In the genomic region with DNA sequence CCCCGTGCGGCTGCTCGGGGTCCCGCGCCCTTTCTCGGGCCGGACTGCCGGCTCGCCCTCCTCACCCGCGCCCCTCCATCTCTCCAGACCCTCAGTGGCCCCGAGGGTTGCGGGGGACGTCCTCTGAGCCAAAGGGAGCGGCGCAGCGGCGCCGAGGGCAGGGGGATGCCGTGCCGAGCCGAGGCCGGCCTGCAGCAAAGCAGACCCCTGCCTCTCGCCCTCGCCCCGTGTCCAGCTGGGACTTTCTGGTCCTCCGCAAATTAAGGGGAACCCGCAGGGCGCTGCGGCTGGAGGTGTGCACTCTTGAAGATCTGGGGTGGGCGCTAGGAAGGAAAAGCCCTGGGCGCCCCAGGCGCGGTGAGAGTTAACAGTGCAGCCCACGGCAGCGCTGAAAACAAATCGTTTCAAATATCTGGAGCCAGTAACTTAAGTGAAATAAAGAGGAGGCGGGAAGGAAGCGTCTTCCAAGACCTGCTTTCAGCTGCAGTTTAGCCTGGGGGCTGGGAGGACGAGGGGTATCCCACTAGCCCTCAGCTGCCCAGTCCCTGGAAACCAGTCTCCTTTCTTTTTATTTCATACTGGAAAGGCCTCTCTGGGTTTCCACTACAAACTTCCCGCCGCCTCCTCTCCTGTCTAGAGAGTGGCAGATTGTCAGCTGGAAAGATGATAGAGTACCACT, we compare ENCODE assay signal across 7 mouse cellular contexts. TPM values are rescaled to one million over a fixed set of nuclear protein-coding genes. Genes with fewer than 3 reads are reported as not detected.
DNase-seq lines count a peak whose midpoint lies in the region; ATAC-seq and TF ChIP-seq lines count a peak whose summit lies in the region.

No protein-coding gene starts in this region.

- H3K36me3 ChIP-seq in spleen, adult 2 months (ENCODE audit: control insufficient read depth, insufficient read depth, low read length), result peaks cover 1% of the 10 kb centered on the region; the same call in 1 of the 2 replicates
- 0 out of 2 replicates have a peak, but pooled peaks cover 4% of the 10 kb centered on the region for H3K36me3 ChIP-seq in embryonic facial prominence, embryonic 14.5 days (ENCODE audit: control insufficient read depth, insufficient read depth, low read length)
- H3K36me3 ChIP-seq in midbrain, embryonic 12.5 days, result no peaks in the 10 kb centered on the region
- H3K36me3 ChIP-seq in thymus, adult 2 months (ENCODE audit: control insufficient read depth, insufficient read depth, low read length), result no peaks in the 10 kb centered on the region

- no peak for TF ChIP-seq POLR2A in spleen, adult 2 months (IDR thresholded peaks at IDR 0.05; ENCODE audit: low read depth, low read length)
- TF ChIP-seq POLR2A in thymus, adult 2 months (IDR thresholded peaks at IDR 0.05; ENCODE audit: control insufficient read depth, extremely low read depth, insufficient read depth, low read length, poor library complexity), result 0 out of 2 replicates have a peak, but pooled peaks have one; percentile 15

- peak overlapping the region; percentile 90 for H3K4me2 ChIP-seq in embryonic facial prominence, embryonic 14.5 days (ENCODE audit: low read depth, low read length)
- H3K4me2 ChIP-seq in midbrain, embryonic 12.5 days (replicated peaks), result peak overlapping the region; percentile 83

- peaks cover 3% of the 10 kb centered on the region; the same call in 1 of the 2 replicates for H3K27me3 ChIP-seq in spleen, adult 2 months (ENCODE audit: control insufficient read depth, insufficient read depth, low read length)
- no peaks in the 10 kb centered on the region for H3K27me3 ChIP-seq in embryonic facial prominence, embryonic 14.5 days (replicated peaks; ENCODE audit: control insufficient read depth, insufficient read depth, low read length)
- no peaks in the 10 kb centered on the region for H3K27me3 ChIP-seq in midbrain, embryonic 12.5 days
- no peaks in the 10 kb centered on the region for H3K27me3 ChIP-seq in thymus, adult 2 months (ENCODE audit: control insufficient read depth, insufficient read depth, low read length)

- TF ChIP-seq CTCF in spleen, adult 2 months (IDR thresholded peaks at IDR 0.05; ENCODE audit: extremely low read depth, insufficient read depth, insufficient read length, insufficient replicate concordance), result no peak
- 0 out of 2 replicates have a peak, but pooled peaks have one; percentile 9 for TF ChIP-seq CTCF in thymus, adult 2 months (IDR thresholded peaks at IDR 0.05; ENCODE audit: borderline replicate concordance, control insufficient read depth, extremely low read depth, insufficient read depth, low read length, poor library complexity)

- peak overlapping the region; percentile 66 for H3K4me3 ChIP-seq in spleen, adult 2 months (ENCODE audit: extremely low read depth, insufficient read depth, insufficient read length)
- H3K4me3 ChIP-seq in embryonic facial prominence, embryonic 14.5 days (ENCODE audit: low read depth, low read length), result peak overlapping the region; percentile 87
- peak overlapping the region; percentile 87 for H3K4me3 ChIP-seq in midbrain, embryonic 12.5 days
- H3K4me3 ChIP-seq in thymus, adult 2 months (ENCODE audit: control insufficient read depth, insufficient read depth, low read length), result peak overlapping the region; percentile 62

- no peak for DNase-seq in spleen, adult 2 months (ENCODE audit: low read depth in 1 of 2, low spot score in 2 of 2)
- DNase-seq in spleen, postnatal 36 days (ENCODE audit: low spot score in 2 of 2), result no peak
- DNase-seq in embryonic facial prominence, embryonic 14.5 days (ENCODE audit: low spot score), result peak; percentile 87
- DNase-seq in heart, postnatal 14 days, result peak; percentile 19 to 23
- peak; percentile 31 to 45 for DNase-seq in left cerebral cortex, postnatal 14 days (ENCODE audit: low spot score in 2 of 2)
- peak; percentile 22 for DNase-seq in thymus, adult 2 months

- peaks cover 20% of the 10 kb centered on the region for H3K4me1 ChIP-seq in spleen, adult 2 months (ENCODE audit: control insufficient read depth, insufficient read depth, insufficient read length)
- H3K4me1 ChIP-seq in embryonic facial prominence, embryonic 14.5 days (ENCODE audit: control insufficient read depth, insufficient read depth, low read length), result peaks cover 36% of the 10 kb centered on the region
- peaks cover 45% of the 10 kb centered on the region for H3K4me1 ChIP-seq in midbrain, embryonic 12.5 days
- H3K4me1 ChIP-seq in thymus, adult 2 months (replicated peaks; ENCODE audit: control insufficient read depth, insufficient read depth, low read length), result peaks cover 15% of the 10 kb centered on the region

- WGBS in spleen, adult 2 months, result 4% methylated on average over 42 of the region's 42 CpGs
- under 1% methylated on average over 27 of the region's 42 CpGs for WGBS in embryonic facial prominence, embryonic 14.5 days
- WGBS in midbrain, embryonic 12.5 days, result 2% methylated on average over 41 of the region's 42 CpGs
- WGBS in thymus, adult 2 months, result 3% methylated on average over 42 of the region's 42 CpGs

- peak; percentile 42 for ATAC-seq in embryonic facial prominence, embryonic 14.5 days (ENCODE audit: low read depth)
- peak; percentile 64 for ATAC-seq in midbrain, embryonic 12.5 days (ENCODE audit: low FRiP score, low read depth)

- intact Hi-C loops in heart, postnatal 14 days (cut with DNase I), result loop anchor here (10.0 kb wide), 1 partner anchor 233 kb away; no protein-coding TSS in a partner anchor
- intact Hi-C loops in left cerebral cortex, postnatal 14 days (cut with DNase I), result loop anchor here (2.0 to 10.0 kb wide), 4 partner anchors 137 to 443 kb away; no protein-coding TSS in a partner anchor

- H3K27ac ChIP-seq in spleen, adult 2 months (ENCODE audit: insufficient read depth, low read length), result no peak overlapping the region
- H3K27ac ChIP-seq in embryonic facial prominence, embryonic 14.5 days (replicated peaks; ENCODE audit: low read depth, low read length), result peak overlapping the region; percentile 98
- H3K27ac ChIP-seq in midbrain, embryonic 12.5 days (replicated peaks), result peak overlapping the region; percentile 95
- no peak overlapping the region for H3K27ac ChIP-seq in thymus, adult 2 months (ENCODE audit: control insufficient read depth, insufficient read depth, low read length)

- peak overlapping the region; percentile 89 for H3K9ac ChIP-seq in embryonic facial prominence, embryonic 14.5 days (ENCODE audit: low read depth, low read length)
- peak overlapping the region; percentile 88 for H3K9ac ChIP-seq in midbrain, embryonic 12.5 days (replicated peaks)

- no peaks in the 10 kb centered on the region for H3K9me3 ChIP-seq in embryonic facial prominence, embryonic 14.5 days (ENCODE audit: control insufficient read depth, low read length)
- H3K9me3 ChIP-seq in midbrain, embryonic 12.5 days, result no peaks in the 10 kb centered on the region

RNA-seq across cellular contexts. Expression of gene Aff3, which starts 36.9 kb away (rescaled TPM):
- polyA plus RNA-seq in spleen, adult 2 months (2012; rRNA removed), result 20.2 and 26.9 TPM in 2 replicates
- polyA plus RNA-seq in embryonic facial prominence, embryonic 14.5 days (2014; fragmentation: Nextera tagmentation; extraction: Ambion mirVana), result 13.8 and 15.8 TPM in 2 replicates
- total RNA-seq in heart, postnatal 14 days (2021), result 1 to 10 TPM; 4.4 to 5.8 TPM
- total RNA-seq in left cerebral cortex, postnatal 14 days (2021), result 10 to 100 TPM; 82.9 to 86.5 TPM
- 25.4 and 27.1 TPM in 2 replicates for polyA plus RNA-seq in midbrain, embryonic 12.5 days (2016; fragmentation: Nextera tagmentation; extraction: Ambion mirVana)
- 39.6 and 57.2 TPM in 2 replicates for polyA plus RNA-seq in thymus, adult 2 months (2012; rRNA removed)

Comparison
In these comparisons a context has a peak if more than half of its experiments do, and no peak if none do; other contexts are left out.
1. DNase-seq: peak in embryonic facial prominence, embryonic 14.5 days (single experiment), heart, postnatal 14 days (2 of 2), left cerebral cortex, postnatal 14 days (2 of 2) and thymus, adult 2 months (single experiment); none in spleen, adult 2 months (0 of 2) and spleen, postnatal 36 days (0 of 2).
2. H3K27ac ChIP-seq: peak in embryonic facial prominence, embryonic 14.5 days (single experiment) and midbrain, embryonic 12.5 days (single experiment); none in spleen, adult 2 months (single experiment) and thymus, adult 2 months (single experiment).
3. Peak in every context shown above with its lines, with median percentiles within 50 percentile points of each other: H3K4me3 ChIP-seq.